Mouse (Mus musculus): Measurements from ENCODE around the gene Olfr373. TPM values are rescaled to one million over a fixed set of nuclear protein-coding genes. Genes with fewer than 3 reads are reported as not detected.
A peak's percentile ranks its signal among the peaks of the same experiment; 100 is the strongest.
"Not testable (repeated sequence)": the region's sequence is repeated elsewhere in the genome, so short reads cannot be mapped to it uniquely, and the experiment has no call there.

Olfr373 gene
- polyA plus RNA-seq, 1 experiment = 0.15 TPM

DNA sequence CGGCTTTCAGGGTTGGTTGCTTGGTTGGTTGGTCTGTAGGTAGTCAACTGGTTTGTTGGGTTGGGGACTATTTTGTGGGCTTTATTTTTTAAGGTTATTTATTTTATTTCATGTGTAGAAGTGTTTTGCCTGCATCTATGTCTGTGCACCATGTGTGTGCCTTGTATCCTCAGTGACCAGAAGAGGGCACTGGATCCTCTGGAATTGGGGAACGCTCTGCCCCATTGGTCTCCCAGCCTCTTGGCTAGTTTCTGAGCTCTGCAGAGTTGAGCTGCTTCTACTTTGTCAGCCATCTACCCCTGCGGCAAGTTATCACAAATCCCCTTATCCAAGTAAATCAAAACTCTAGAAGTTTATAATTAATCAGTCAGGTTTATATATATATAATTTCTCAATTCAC, 4.6 kb downstream of the Olfr373 start:
- not testable (repeated sequence) for H3K36me3 ChIP-seq (ENCODE audit: control insufficient read depth, insufficient read depth, low read length, poor library complexity, severe bottlenecking); H3K9me3 ChIP-seq (replicated peaks; ENCODE audit: control insufficient read depth, insufficient read depth, low read length, poor library complexity, severe bottlenecking); H3K9ac ChIP-seq (ENCODE audit: low read depth, poor library complexity, severe bottlenecking); H3K4me3 ChIP-seq (ENCODE audit: low read depth, low read length); H3K4me1 ChIP-seq (ENCODE audit: control insufficient read depth, insufficient read depth, low read length); H3K27ac ChIP-seq (ENCODE audit: insufficient read depth, low read length); H3K27me3 ChIP-seq (ENCODE audit: control insufficient read depth, insufficient read depth, low read length, poor library complexity, severe bottlenecking)
- TF ChIP-seq CTCF (IDR thresholded peaks at IDR 0.05; ENCODE audit: low read depth, low read length) = peak; percentile 47

GRCm38 (mm10) chr8:72096721-72097120, 13.7 kb downstream of the Olfr373 start:
- H3K4me3 ChIP-seq (ENCODE audit: low read depth, low read length); H3K27ac ChIP-seq (ENCODE audit: insufficient read depth, low read length): not testable (repeated sequence)

DNA sequence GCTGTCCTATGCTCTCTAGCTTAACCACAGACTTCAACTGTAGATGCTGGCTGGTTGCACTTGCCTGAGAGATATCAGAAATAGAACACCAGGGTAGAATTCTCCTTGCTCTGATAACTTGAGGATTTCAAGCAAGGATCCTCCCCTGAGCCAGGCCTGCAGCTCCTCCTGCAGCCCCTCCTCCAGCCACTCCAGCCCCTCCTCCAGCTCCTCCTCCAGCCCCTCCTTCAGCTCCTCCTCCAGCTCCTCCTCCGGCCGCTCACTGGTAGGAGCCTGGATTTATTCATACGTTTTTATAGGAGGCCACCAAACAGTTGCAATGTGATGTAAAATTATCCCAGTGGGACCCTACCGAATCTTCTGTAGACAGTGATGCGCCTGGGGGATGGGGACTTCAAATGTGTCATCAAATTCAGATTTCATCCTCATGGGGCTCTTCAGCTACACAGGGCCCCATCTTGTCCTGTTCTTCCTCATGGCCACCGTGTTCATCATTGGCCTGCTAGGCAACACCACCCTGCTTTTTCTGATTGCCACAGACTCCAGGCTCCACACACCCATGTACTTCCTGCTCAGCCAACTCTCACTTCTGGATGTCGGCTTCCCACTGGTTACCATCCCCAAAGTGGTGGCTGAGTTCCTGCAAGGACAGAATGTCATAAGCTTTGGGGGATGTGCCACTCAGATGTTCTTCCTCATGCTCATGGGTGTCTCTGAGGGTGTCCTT, 16.6 kb downstream of the Olfr373 start:
- H3K4me3 ChIP-seq (ENCODE audit: low read depth, low read length); H3K36me3 ChIP-seq (ENCODE audit: control insufficient read depth, insufficient read depth, low read length, poor library complexity, severe bottlenecking); H3K9ac ChIP-seq (ENCODE audit: low read depth, poor library complexity, severe bottlenecking); H3K27ac ChIP-seq (ENCODE audit: insufficient read depth, low read length); H3K4me1 ChIP-seq (ENCODE audit: control insufficient read depth, insufficient read depth, low read length); H3K27me3 ChIP-seq (ENCODE audit: control insufficient read depth, insufficient read depth, low read length, poor library complexity, severe bottlenecking); H3K9me3 ChIP-seq (replicated peaks; ENCODE audit: control insufficient read depth, insufficient read depth, low read length, poor library complexity, severe bottlenecking): not testable (repeated sequence)

More at GRCm38 (mm10) chr8:72096721-72097120, 13.7 kb downstream of the Olfr373 start:
- H3K36me3 ChIP-seq (ENCODE audit: control insufficient read depth, insufficient read depth, low read length, poor library complexity, severe bottlenecking); H3K9ac ChIP-seq (ENCODE audit: low read depth, poor library complexity, severe bottlenecking); H3K9me3 ChIP-seq (replicated peaks; ENCODE audit: control insufficient read depth, insufficient read depth, low read length, poor library complexity, severe bottlenecking); H3K4me1 ChIP-seq (ENCODE audit: control insufficient read depth, insufficient read depth, low read length); H3K27me3 ChIP-seq (ENCODE audit: control insufficient read depth, insufficient read depth, low read length, poor library complexity, severe bottlenecking): not testable (repeated sequence)

GRCm38 (mm10) chr8:72105165-72105564, 22.2 kb downstream of the Olfr373 start:
- no peak overlapping the region for H3K9ac ChIP-seq (ENCODE audit: low read depth, poor library complexity, severe bottlenecking)
- H3K4me3 ChIP-seq (ENCODE audit: low read depth, low read length) = no peak overlapping the region
- H3K9me3 ChIP-seq (replicated peaks; ENCODE audit: control insufficient read depth, insufficient read depth, low read length, poor library complexity, severe bottlenecking) = no peaks in the 10 kb centered on the region
- no peak overlapping the region for H3K27ac ChIP-seq (ENCODE audit: insufficient read depth, low read length)
- H3K36me3 ChIP-seq (ENCODE audit: control insufficient read depth, insufficient read depth, low read length, poor library complexity, severe bottlenecking) = no peaks in the 10 kb centered on the region
- TF ChIP-seq CTCF (IDR thresholded peaks at IDR 0.05; ENCODE audit: low read depth, low read length) (peak; percentile 91), EP300 (IDR thresholded peaks at IDR 0.05; ENCODE audit: insufficient read depth, low read depth, low read length) (no peak)
- H3K27me3 ChIP-seq (ENCODE audit: control insufficient read depth, insufficient read depth, low read length, poor library complexity, severe bottlenecking) = no peaks in the 10 kb centered on the region
- H3K4me1 ChIP-seq (ENCODE audit: control insufficient read depth, insufficient read depth, low read length) = no peaks in the 10 kb centered on the region

GRCm38 (mm10) chr8:72106740-72107139, 23.8 kb downstream of the Olfr373 start, which contains the start of gene Olfr374:
Olfr374 (plus strand) TSS chr8:72107040.
- TF ChIP-seq CTCF (IDR thresholded peaks at IDR 0.05; ENCODE audit: low read depth, low read length) = no peak
- TF ChIP-seq EP300 (IDR thresholded peaks at IDR 0.05; ENCODE audit: insufficient read depth, low read depth, low read length) = no peak
- Histone ChIP-seq H3K9ac (ENCODE audit: low read depth, poor library complexity, severe bottlenecking) (no peak within 1 kb of the TSS), H3K4me1 (ENCODE audit: control insufficient read depth, insufficient read depth, low read length) (no peaks in the 10 kb centered on the region), H3K9me3 (replicated peaks; ENCODE audit: control insufficient read depth, insufficient read depth, low read length, poor library complexity, severe bottlenecking) (no peaks in the 10 kb centered on the region), H3K4me3 (ENCODE audit: low read depth, low read length) (no peak within 1 kb of the TSS), H3K36me3 (ENCODE audit: control insufficient read depth, insufficient read depth, low read length, poor library complexity, severe bottlenecking) (no peaks in the 10 kb centered on the region), H3K27me3 (ENCODE audit: control insufficient read depth, insufficient read depth, low read length, poor library complexity, severe bottlenecking) (no peaks in the 10 kb centered on the region), H3K27ac (ENCODE audit: insufficient read depth, low read length) (no peak within 1 kb of the TSS)

- no peaks in the 10 kb centered on the region for H3K9me3 ChIP-seq (replicated peaks; ENCODE audit: control insufficient read depth, insufficient read depth, low read length, poor library complexity, severe bottlenecking)
- no peak overlapping the region for H3K9ac ChIP-seq (ENCODE audit: low read depth, poor library complexity, severe bottlenecking)
- TF ChIP-seq CTCF (IDR thresholded peaks at IDR 0.05; ENCODE audit: low read depth, low read length) = no peak
- TF ChIP-seq POLR2A (IDR thresholded peaks at IDR 0.05; ENCODE audit: insufficient read depth, low read length) = no peak
- no peak for TF ChIP-seq EP300 (IDR thresholded peaks at IDR 0.05; ENCODE audit: insufficient read depth, low read depth, low read length)
- H3K27ac ChIP-seq (ENCODE audit: insufficient read depth, low read length) = no peak overlapping the region
- H3K27me3 ChIP-seq (ENCODE audit: control insufficient read depth, insufficient read depth, low read length, poor library complexity, severe bottlenecking) = no peaks in the 10 kb centered on the region
- H3K4me3 ChIP-seq (ENCODE audit: low read depth, low read length) = no peak overlapping the region
- no peaks in the 10 kb centered on the region for H3K36me3 ChIP-seq (ENCODE audit: control insufficient read depth, insufficient read depth, low read length, poor library complexity, severe bottlenecking)
- no peaks in the 10 kb centered on the region for H3K4me1 ChIP-seq (ENCODE audit: control insufficient read depth, insufficient read depth, low read length)
Observed at GRCm38 (mm10) chr8:72110876-72111275, 27.9 kb downstream of the Olfr373 start.

All from ES-Bruce4 (cell line).